Mouse (Mus musculus) kidney, adult 10 weeks (tissue): Measurements from ENCODE around the gene Prickle3. TPM values are rescaled to one million over a fixed set of nuclear protein-coding genes. Genes with fewer than 3 reads are reported as not detected.

Experiments
- polyA plus RNA-seq: library from polyadenylated mRNA; stranded (reverse); fragments of 350-450 nt; fragmentation: Illumina TruSeq; extraction: RNeasy Lipid Tissue Mini Kit (QIAGEN cat#74804); gene quantifications from one replicate; pipeline ENCODE4 v1.2.3, GENCODE M21; 2014; ENCODE audit warnings: low read depth, low replicate concordance

Gene Prickle3
- 2.5 TPM for polyA plus RNA-seq

GRCm38 (mm10) chrX:7657221-7657639 lies at the start of gene Prickle3:
Gene Prickle3 (plus strand): TSS chrX:7657260.

DNA sequence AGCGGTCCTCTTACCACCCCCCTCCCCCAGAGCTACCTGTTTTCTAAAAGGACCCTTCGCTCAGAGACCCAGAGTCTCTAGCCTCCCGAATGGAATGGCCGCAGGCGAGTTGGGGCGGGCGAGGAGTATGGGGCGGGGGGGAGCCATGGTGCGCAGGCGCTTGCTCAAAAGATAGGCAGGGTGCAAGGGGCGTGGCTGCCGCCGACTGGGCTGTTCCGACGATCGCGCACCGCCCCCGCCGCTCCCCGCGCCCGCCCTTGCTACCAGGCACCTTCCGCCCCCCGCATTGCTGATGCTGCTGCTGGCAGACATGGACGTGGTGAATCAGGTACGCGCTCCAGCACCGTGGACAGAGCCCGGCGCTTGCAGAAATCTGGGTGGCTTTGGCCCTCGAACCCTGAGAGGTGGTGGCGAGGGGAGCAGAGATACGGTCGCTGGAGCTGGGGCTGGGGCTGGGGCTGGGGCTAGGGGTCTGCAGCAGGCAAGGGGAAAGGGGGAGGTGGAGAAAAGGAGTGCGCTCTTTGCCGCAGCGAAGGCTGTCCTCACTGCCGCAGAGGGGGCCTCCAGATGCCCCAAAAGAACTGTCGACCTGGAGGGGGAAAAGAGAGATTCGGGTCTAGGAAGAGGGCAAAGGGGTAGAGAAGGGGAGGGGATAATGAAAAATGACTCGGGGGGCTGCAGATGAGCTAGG lies 18.5 kb upstream of the Prickle3 start, which contains the start of gene Syp:
Gene Syp (plus strand): TSS at position 71 of the 691 bp plus-strand sequence.

GRCm38 (mm10) chrX:7670921-7671623 lies 14.0 kb downstream of the Prickle3 start, which contains the start of gene Plp2:
Gene Plp2 (minus strand): TSS chrX:7671390.

GRCm38 (mm10) chrX:7680864-7681263 lies 23.8 kb downstream of the Prickle3 start, which contains the start of gene Magix:
Gene Magix (minus strand): TSS chrX:7681251.

GRCm38 (mm10) chrX:7696954-7697381 lies 39.9 kb downstream of the Prickle3 start, which contains the start of gene Gpkow:
Gene Gpkow (plus strand): TSS chrX:7697131.

DNA sequence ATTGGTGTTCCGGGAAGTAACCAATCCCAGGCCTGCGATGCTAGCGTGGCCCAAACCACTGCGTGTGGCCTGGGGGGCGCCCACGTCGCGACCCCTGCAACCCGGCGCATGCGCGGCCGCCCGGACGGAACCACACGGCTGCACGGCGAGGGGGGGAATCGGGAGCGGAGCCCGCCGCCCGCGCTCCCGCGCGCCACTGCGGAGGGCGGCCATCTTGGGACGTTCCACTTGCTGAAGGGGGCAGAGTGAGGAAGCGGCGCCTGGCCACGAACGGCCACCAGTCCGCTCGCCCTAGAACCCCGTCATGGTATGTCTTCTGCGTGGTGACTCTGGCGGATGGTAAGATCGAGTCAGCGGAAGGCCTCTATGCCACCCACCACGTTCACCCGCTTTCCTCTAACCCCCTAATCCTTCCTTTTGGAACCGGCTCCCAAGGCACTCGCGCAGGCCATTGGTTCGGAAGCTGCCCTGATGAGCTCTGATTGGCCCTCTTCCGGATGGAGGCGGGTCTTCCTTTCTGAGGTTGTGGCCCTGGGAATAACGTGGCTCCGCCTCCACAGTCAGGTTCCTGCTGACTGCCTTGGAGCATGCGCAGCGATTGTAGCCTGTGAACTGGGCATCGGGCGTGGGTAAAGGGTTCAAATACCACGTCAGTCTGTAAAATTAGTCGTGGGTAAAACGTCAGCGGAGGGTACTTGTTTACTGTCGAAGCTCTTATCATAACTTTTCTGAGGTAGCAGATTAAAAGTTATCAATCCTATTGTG lies 57.3 kb downstream of the Prickle3 start, which contains the start of gene Wdr45:
Gene Wdr45 (plus strand): TSS at position 199 of the 765 bp plus-strand sequence.

Other genes with a start within 250 kb of the Prickle3 start
- gene Foxp3, start 83.6 kb upstream of the Prickle3 start, polyA plus RNA-seq: not detected
- 0.12 TPM for gene Ppp1r3f, start 83.0 kb upstream of the Prickle3 start, polyA plus RNA-seq
- 3.6 TPM for gene Ccdc22, start 51.7 kb upstream of the Prickle3 start, polyA plus RNA-seq
- gene Cacna1f, start 50.2 kb upstream of the Prickle3 start, polyA plus RNA-seq: not detected
- gene Syp, start 18.8 kb upstream of the Prickle3 start, polyA plus RNA-seq: 2.7 TPM
- 24.5 TPM for gene Plp2, start 14.1 kb downstream of the Prickle3 start, polyA plus RNA-seq
- gene Magix, start 24.0 kb downstream of the Prickle3 start, polyA plus RNA-seq: 4.0 TPM
- 39.1 TPM for gene Gpkow, start 39.9 kb downstream of the Prickle3 start, polyA plus RNA-seq
- 9.5 TPM for gene Wdr45, start 57.1 kb downstream of the Prickle3 start, polyA plus RNA-seq
- gene Gm45208, start 65.0 kb downstream of the Prickle3 start, polyA plus RNA-seq: not detected
- gene Praf2, start 71.2 kb downstream of the Prickle3 start, polyA plus RNA-seq: 13.1 TPM
- 2.9 TPM for gene Ccdc120, start 93.6 kb downstream of the Prickle3 start, polyA plus RNA-seq
- gene Tfe3, start 105.3 kb downstream of the Prickle3 start, polyA plus RNA-seq: 4.9 TPM
- gene Gripap1, start 132.5 kb downstream of the Prickle3 start, polyA plus RNA-seq: 15.7 TPM
- not detected for gene Kcnd1, start 165.0 kb downstream of the Prickle3 start, polyA plus RNA-seq
- 22.2 TPM for gene Otud5, start 184.1 kb downstream of the Prickle3 start, polyA plus RNA-seq
- 5.3 TPM for gene Pim2, start 221.0 kb downstream of the Prickle3 start, polyA plus RNA-seq
- 6.8 TPM for gene Slc35a2, start 226.8 kb downstream of the Prickle3 start, polyA plus RNA-seq
- gene Pqbp1, start 242.0 kb downstream of the Prickle3 start, polyA plus RNA-seq: 13.5 TPM
- gene Timm17b, start 242.1 kb downstream of the Prickle3 start, polyA plus RNA-seq: 3.1 TPM